Mouse (Mus musculus) WW6 (cell line): ENCODE results near the gene Tm4sf5.
"Not testable (repeated sequence)": the region's sequence is repeated elsewhere in the genome, so short reads cannot be mapped to it uniquely, and the experiment has no call there.

ENCODE experiments used
- DNase-seq: peaks from one replicate; pipeline ENCODE4 v3.0.0-alpha.2; 2013; ENCODE audit warnings: low read depth, low spot score

The Tm4sf5 gene

DNA sequence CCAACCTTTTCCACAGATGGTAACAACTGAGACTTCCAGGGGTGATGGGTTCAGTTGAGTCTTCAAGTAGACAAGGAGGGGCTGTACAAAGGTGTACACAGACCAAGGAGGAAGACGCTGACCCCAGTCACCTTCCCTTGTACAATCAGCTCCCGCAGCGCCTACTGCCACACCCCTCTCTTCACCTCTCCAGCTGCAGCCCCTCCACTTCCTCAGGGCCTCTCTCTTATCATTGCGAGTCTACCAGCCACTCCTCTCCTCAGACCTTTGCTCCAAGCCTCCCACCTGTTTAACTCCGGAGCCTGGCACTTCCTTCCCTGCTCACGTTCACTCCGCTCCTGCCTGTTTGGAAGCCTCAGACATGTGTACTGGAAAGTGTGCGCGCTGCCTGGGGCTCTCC lies at the start of gene Tm4sf5:
Tm4sf5 (plus strand) TSS at position 275 of the 400 bp plus-strand sequence.
- DNase-seq = no peak

- no peak for DNase-seq
Observed at GRCm38 (mm10) chr11:70458688-70459600, 46.1 kb upstream of the Tm4sf5 start, which contains the start of gene Zmynd15. Gene Zmynd15 (plus strand): TSS chr11:70459433.

DNA sequence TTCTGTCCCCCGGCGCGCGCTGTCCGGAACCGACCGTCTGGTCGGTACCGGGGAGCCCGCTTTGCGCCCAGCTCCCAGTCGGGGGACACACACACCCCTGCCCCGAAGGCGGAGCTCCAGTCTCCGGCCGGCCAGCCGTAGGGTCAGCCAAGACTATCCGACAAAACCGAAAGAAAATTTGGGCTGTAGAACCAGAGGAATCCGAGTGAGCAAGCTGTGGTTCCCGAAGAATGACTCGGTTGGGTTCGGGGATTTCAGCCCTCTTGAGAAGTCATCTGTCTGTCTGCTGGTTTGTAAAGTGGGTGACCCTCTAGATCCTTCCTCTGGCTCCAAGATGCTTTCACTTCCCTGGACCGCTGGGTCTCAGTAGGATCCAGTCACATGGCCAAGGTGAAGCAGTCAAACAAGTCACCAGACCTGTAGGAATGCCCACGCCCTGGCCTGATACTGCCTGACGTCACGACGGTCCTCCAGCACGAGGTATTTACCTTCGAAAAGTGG lies 45.4 kb upstream of the Tm4sf5 start, which contains the start of gene Cxcl16:
Cxcl16 (minus strand) TSS at position 384 of the 501 bp plus-strand sequence.
- DNase-seq = no peak

GRCm38 (mm10) chr11:70463970-70464369 lies 41.1 kb upstream of the Tm4sf5 start:
- no peak for DNase-seq

DNA sequence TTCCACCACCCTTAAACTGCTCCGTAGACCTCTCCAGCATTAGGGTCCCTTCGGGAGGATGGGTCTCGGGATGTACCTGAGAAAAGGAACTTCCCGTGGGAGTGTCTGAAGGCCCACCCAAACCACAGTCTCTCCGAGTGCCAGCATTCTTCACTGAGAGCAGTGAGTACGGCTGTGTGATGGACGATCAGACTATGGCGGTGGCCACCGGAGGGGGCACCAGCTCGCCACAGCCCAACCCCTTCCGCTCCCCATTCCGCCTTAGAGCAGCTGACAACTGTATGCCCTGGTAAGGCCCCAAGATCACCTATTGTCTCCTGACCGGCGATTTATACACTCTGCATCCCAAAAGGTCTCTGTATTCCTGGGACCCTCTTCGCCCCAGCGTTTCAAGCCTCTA lies 39.8 kb upstream of the Tm4sf5 start:
- no peak for DNase-seq

DNA sequence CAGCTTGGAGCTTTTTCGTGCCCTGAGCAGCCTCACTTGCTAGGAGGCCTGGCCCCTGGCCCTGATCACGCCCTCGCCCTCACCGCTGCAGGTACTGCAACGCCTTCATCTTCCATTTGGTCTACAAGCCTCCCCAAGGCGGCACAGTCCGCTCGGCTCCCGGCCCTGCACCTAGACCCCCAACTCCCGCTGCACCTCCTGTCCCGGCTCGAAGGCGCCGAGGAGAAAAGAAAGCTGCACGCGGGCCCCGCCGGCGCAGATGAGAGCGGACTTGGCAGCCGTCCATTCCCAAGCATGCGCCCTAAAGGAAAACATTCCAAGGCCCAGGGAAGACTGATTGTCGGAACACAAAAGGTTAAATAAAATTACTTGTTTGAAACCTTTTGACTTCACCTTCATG lies 39.2 kb upstream of the Tm4sf5 start:
- no peak for DNase-seq

DNA sequence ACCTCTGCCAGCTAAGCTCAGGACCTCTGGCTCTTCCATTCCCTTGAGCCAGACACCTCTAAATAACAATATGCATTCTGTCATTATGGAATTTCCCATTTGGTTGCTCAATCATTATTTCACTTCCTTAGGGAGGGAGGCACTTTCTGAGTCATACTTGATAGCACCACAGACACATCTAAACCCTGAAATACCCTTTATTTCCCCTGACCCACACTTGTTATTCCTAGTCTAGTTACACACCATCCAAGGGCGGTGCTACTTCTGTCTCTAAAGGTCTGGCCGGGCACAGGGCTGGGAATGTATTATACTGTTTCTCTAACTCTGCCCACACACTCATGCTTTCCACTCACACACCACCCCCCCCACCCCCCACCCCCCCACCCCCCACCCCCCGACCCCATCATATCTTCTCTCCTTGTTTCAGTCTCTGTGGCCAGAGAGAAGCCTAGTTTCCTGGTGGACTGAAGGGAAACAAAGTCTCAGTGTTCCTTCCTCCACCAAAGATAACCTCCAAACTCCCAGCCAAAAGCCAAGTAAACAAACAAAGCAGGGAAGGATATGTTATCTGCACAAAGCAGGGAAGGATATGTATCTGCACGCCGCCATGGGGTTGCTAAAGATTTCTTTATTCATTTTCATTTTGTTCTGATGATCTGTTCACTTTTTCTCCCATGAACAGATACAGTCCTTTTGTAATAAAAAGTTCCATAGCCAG lies 37.0 kb upstream of the Tm4sf5 start:
- DNase-seq = no peak

- DNase-seq = no peak
Observed at GRCm38 (mm10) chr11:70469764-70470163, 35.3 kb upstream of the Tm4sf5 start.

DNA sequence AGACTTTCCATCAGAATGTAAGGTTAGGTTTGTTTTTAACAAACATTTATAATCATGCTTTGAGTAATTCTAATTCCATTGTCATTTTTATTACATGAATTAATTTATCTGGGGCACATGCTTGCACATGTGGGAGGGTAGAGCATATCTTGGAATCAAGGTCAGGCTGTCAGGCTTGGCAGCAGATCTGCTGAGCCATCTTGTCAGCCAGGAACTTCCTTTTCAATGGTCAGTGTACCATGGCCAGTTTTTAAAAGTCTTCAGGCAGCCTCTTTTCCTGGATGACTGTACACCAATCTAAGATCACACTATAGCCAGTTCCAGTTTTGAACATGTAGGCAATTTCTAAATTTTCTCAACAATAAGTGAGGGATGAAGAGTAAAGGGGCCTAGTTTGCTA lies 32.3 kb upstream of the Tm4sf5 start:
- DNase-seq = no peak

GRCm38 (mm10) chr11:70473291-70473690 lies 31.8 kb upstream of the Tm4sf5 start:
- DNase-seq = not testable (repeated sequence)

DNA sequence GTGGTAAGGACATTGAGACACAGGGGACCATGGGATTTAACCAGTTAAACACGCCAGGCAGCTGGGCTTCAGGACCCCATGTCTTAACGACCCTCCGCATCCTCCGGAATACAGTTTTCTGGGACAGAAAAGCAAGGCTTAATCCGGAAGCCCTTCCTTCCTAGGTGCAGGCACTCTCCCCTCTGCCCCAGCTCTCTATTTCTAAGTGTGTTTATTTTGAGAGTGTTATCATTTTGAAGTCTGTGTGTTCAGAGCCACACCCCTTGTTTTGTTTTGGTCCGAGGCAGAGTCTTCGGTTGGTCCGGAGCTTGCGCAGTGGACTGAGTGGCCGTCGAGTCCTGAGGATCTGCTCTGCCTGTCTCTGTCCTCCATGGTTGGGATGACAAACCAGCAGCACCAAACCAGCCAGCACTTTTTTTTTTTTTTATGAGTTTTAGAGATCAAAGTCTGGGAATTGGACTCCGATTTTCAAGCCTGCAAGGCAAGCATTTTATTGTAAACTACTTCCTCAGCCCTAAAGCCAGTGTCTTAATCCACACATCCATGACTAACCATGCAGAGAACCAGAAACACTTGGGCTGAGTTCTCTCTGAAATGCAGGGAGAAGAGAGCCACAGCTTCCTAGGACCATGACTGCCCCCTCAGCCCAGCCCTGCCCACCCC lies 30.0 kb upstream of the Tm4sf5 start:
- DNase-seq = no peak

- DNase-seq = no peak
Observed at GRCm38 (mm10) chr11:70485498-70485897, 19.5 kb upstream of the Tm4sf5 start.

DNA sequence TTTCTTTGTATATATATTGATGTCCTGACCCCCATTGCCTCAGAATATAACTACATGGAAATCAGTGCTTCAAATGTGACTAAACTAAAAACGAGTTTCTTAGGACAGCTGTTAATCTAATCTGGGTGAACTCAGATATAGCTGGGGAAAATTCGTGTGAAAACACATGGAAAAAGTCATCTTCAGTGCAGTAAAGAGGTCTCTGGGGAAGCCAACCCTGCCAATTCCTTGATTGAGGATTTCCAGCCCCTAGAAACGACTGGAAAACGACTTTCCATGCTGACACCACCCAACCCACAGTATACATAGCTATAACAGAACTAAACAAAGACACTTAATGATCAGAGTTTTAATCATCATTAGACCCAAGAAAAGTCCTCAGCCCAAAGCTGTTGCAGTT lies 17.2 kb upstream of the Tm4sf5 start:
- no peak for DNase-seq

DNA sequence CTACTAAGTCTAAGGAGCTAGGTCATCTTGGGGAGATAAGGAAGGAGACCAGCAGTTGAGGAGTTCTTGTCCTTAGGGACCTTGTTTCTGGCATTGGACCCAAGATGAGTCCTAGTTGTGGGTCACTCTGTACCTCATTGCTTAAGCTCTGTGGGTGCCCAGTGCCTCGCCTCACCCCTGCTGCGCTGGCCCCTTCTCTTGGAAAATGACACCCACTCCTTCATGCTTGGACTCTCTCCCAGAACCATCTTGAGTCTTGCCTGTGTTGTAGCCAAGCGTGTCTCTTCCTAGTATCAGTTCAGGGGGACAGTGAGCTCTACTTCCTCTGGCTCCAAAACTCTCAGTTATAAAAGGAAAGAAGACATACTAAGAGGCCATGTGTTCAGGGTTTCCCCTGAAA lies 15.9 kb upstream of the Tm4sf5 start:
- DNase-seq = no peak

DNA sequence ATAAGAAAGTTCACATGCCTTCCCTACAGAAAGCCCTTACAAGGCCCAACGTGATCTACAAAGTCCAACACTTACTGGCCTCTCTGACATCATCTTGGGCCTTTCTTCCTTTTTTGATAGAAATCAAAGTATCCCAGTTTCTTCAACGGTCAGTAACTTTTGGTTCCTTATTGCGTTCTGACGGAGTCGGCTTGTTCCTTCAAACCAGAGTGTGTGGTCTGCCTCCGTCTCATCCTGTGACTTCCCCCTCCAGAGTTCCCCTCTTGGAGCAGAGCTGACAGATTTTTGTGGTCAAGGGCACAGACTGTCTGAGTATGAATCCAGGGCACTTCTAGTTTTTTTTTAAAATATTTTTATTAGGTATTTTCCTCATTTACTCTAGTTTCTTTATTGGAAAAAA lies 15.4 kb upstream of the Tm4sf5 start:
- no peak for DNase-seq

DNA sequence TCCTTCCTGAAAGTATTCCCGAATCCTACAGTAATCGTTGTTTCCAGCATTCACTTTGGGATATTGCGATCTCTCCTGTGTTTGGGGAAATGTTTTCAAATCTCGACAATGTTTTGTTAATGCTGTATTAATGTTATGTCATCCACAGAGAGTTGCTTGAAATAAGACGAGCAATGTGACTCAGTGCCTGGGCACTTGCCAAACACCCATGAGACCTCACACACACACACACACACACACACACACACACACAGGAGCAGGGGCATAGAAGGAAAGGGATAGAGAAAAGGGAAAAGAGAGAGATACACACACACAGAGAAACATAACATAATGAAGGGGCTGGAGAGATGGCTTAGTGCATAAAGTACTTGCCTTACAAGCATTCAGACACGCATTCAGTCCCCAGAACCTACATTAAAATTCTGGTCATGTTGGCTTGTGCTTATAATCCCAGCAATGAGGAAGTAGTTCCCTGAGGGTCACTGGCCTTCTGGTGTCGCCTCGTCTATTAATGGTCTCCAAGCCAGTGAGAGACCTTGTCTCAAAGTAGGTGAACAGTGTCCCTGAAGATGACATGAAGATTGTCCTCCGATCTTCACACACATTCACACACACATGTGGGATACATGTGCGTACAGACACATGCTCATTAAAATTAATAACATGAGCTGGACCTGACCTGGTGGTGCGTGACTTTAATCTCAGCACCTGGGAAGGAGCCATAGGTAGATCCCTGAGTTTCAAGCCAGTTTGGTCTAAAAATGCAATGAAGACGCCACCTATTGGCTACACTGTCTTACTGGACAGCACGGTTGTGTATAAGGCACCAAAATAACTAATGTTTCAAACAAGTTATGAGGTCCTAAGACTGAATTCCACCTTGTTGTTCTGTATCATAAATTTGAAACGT lies 5.2 kb upstream of the Tm4sf5 start:
- DNase-seq = no peak

DNA sequence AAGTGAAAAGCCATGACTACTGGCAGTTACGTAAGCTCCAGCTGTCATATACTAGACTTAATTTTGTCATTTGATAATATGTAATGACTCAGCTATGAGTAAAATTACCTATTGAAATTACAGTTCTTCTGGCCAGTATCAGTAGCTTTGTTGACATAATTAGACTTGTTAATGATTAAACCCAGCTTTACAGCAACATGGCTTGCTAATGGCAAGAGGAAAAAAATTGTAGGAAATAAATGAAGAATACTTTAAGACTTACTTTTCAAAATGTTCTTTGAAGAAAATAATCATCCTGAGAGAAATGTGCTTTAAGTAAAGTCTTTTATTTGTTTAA lies 4.6 kb upstream of the Tm4sf5 start:
- DNase-seq = no peak

- no peak for DNase-seq
Observed at GRCm38 (mm10) chr11:70502018-70502417, 3.0 kb upstream of the Tm4sf5 start.

DNA sequence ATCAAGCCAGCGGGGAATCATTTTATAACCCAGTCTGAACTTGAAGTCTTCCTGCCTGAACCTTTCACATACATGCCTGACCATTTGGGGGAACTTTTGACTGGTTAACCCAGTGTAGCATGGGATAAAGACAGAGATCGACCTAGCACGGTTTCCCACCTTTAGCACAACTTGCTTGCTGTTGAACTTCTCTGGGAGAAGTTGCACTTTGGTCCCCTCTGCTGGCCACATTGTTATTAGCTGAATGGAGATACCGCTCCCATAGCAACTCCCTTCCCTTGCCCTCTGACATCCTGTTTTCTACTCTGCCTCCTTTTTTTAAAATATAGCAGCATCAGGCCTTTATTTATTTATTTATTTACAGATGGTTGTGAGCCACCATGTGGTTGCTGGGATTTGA lies 1.3 kb downstream of the Tm4sf5 start:
- no peak for DNase-seq

DNA sequence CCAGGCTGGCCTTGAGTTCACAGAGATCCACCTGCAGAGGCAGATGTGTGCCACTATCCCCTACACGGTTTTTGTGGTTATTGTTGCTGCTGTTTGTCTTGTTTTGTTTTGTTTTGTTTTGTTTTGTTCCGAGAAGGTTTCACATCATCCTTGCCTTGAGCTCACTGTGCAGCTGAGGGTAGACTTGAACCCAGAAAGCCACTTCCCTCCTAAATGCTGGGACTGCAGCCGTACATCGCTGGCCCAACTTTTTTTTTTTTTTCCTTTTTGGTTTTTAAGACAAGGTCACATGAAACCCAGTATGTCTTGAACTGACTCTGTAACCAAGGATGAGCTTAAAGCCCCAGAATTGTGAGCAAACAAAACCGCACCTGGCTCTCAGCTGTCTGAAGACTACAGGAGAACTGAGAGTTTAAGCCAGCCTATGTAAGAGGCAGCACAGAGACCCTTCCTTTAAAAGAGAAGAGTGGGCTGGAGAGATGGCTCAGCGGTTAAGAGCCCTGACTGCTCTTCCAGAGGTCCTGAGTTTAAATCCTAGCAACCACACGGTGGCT lies 2.0 kb downstream of the Tm4sf5 start:
- DNase-seq = no peak
